Mouse (Mus musculus) embryo, embryonic 10 days (tissue): ENCODE data around the gene Mettl22.

Experiments used
- DNase-seq: peaks from one replicate; pipeline ENCODE4 v3.0.0-alpha.2; 2015; ENCODE audit warnings: low spot score

Gene Mettl22

GRCm38 (mm10) chr16:8512830-8513229, 42.2 kb downstream of the Mettl22 start:
- no peak for DNase-seq

GRCm38 (mm10) chr16:8513236-8513906, 42.8 kb downstream of the Mettl22 start, which contains the start of gene Abat:
Gene Abat, plus strand, starts transcription at chr16:8513429.
- peak; percentile 95 for DNase-seq

GRCm38 (mm10) chr16:8514180-8514579, 43.6 kb downstream of the Mettl22 start:
- no peak for DNase-seq

GRCm38 (mm10) chr16:8520525-8520924, 49.9 kb downstream of the Mettl22 start:
- no peak for DNase-seq

GRCm38 (mm10) chr16:8521322-8521721, 50.7 kb downstream of the Mettl22 start:
- DNase-seq, result no peak

GRCm38 (mm10) chr16:8523480-8524144, 53.0 kb downstream of the Mettl22 start:
- no peak for DNase-seq

GRCm38 (mm10) chr16:8524163-8524847, 53.7 kb downstream of the Mettl22 start:
- DNase-seq, result no peak

GRCm38 (mm10) chr16:8525293-8525692, 54.7 kb downstream of the Mettl22 start:
- no peak for DNase-seq

GRCm38 (mm10) chr16:8525877-8526276, 55.3 kb downstream of the Mettl22 start:
- no peak for DNase-seq

- no peak for DNase-seq
Observed at GRCm38 (mm10) chr16:8529389-8529788, 58.8 kb downstream of the Mettl22 start.

GRCm38 (mm10) chr16:8530018-8530417, 59.4 kb downstream of the Mettl22 start:
- no peak for DNase-seq

GRCm38 (mm10) chr16:8532461-8532860, 61.9 kb downstream of the Mettl22 start:
- DNase-seq, result no peak

GRCm38 (mm10) chr16:8532894-8533293, 62.3 kb downstream of the Mettl22 start:
- DNase-seq, result no peak

- DNase-seq, result no peak
Observed at GRCm38 (mm10) chr16:8533477-8533876, 62.9 kb downstream of the Mettl22 start.

- DNase-seq, result no peak
Observed at GRCm38 (mm10) chr16:8534466-8535200, 64.0 kb downstream of the Mettl22 start.

- DNase-seq, result no peak
Observed at GRCm38 (mm10) chr16:8535411-8535810, 64.8 kb downstream of the Mettl22 start.

- peak; percentile 85 for DNase-seq
Observed at GRCm38 (mm10) chr16:8539150-8539865, 68.7 kb downstream of the Mettl22 start.
